Mouse (Mus musculus): Measurements from ENCODE around the gene Gm26938. TPM values are rescaled to one million over a fixed set of nuclear protein-coding genes. Genes with fewer than 3 reads are reported as not detected.
A peak's percentile ranks its signal among the peaks of the same experiment; 100 is the strongest.

Gene Gm26938
- total and polyA plus RNA-seq, 3 experiments: not detected

DNA sequence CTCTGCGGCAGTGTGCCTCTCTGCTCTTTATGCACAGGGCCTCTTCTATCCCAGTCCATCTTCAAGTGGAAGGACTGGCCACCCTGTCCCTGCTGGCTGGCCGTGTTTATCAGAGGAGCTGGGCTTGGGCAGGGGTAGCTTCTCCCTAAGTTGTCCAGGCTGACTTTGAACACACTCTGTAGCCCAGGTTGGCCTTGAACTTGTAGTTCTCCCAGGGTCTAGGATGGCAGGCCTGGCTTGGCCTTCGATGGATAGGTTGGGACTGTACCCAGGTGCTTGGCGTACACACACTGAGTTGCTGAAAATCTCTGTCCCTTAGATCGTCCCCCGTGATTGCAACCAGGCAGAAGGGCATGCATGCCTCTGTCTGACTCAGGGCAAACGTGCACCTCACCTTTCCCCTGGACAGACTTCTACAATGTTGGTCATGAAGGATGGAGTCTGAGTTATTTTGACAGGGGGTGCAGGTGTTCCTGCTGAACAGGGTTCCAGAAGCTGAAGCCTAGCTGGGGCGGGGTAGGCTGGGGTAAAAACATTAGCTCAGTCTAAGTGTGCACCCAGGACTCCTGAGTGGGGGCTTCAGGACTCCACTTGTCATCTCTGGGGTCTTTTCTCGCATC, 30.1 kb downstream of the Gm26938 start:
- TF ChIP-seq POLR2A (IDR thresholded peaks at IDR 0.05; ENCODE audit: insufficient read depth, low read depth, low read length): no peak
- TF ChIP-seq EP300 (IDR thresholded peaks at IDR 0.05; ENCODE audit: insufficient read depth, low read depth, low read length): no peak
- TF ChIP-seq CTCF (IDR thresholded peaks at IDR 0.05): no peak
- peak overlapping the region; percentile 50 for H3K4me3 ChIP-seq

DNA sequence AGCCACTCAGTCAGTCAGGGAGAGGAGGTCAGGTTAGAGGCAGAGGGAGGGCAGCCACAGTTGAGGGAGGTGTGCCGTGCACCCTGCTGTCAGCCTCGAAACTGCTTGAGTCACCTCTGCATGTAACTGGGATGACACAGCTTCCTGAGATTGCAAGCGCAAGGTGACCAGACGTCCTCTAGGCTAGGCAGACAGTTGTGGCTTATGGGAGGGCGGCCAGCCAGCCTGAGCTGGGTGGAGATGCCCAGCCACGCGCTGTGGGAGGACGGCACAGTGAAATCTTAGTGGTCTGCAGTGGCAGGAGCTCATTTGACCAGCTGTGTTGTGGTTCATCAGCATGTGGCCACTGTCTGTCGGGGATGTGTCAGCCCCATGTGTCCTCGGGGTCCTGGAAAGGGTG, 31.3 kb downstream of the Gm26938 start:
- Histone ChIP-seq H3K4me1 (ENCODE audit: control insufficient read depth, insufficient read depth, low read length) (peaks cover 45% of the 10 kb centered on the region), H3K27ac (peak overlapping the region; percentile 99), H3K27me3 (ENCODE audit: control insufficient read depth, insufficient read depth, low read length) (no peaks in the 10 kb centered on the region), H3K9ac (ENCODE audit: low read depth, low read length) (peak overlapping the region; percentile 71), H3K4me3 (no peak overlapping the region), H3K79me2 (replicated peaks; ENCODE audit: control insufficient read depth, insufficient read depth, low read length) (peaks cover 2% of the 10 kb centered on the region; the same call in 1 of the 2 replicates), H3K36me3 (ENCODE audit: control insufficient read depth, insufficient read depth, low read length) (no peaks in the 10 kb centered on the region; the same call in 1 of the 2 replicates)
- intact Hi-C loops (cut with DNase I): loop anchor here (10.0 kb wide), 1 partner anchor 410 kb away; no protein-coding TSS in a partner anchor
- 19% methylated on average over 10 of the region's 10 CpGs for WGBS
- peak; percentile 73 to 82 for DNase-seq
- TF ChIP-seq POLR2A (IDR thresholded peaks at IDR 0.05; ENCODE audit: insufficient read depth, low read depth, low read length): peak; percentile 47; the same call in 1 of the 2 replicates
- 0 out of 2 replicates have a peak, but pooled peaks have one; percentile 31 for TF ChIP-seq EP300 (IDR thresholded peaks at IDR 0.05; ENCODE audit: insufficient read depth, low read depth, low read length)
- no peak for TF ChIP-seq CTCF (IDR thresholded peaks at IDR 0.05)

More for the DNA sequence above, 30.1 kb downstream of the Gm26938 start:
- H3K27me3 ChIP-seq (ENCODE audit: control insufficient read depth, insufficient read depth, low read length): no peaks in the 10 kb centered on the region
- no peaks in the 10 kb centered on the region; the same call in 1 of the 2 replicates for H3K36me3 ChIP-seq (ENCODE audit: control insufficient read depth, insufficient read depth, low read length)
- peak in 1 of 2 experiments; percentile 57 for DNase-seq
- H3K4me1 ChIP-seq (ENCODE audit: control insufficient read depth, insufficient read depth, low read length): peaks cover 45% of the 10 kb centered on the region
- WGBS: 56% methylated on average over 9 of the region's 9 CpGs
- H3K9ac ChIP-seq (ENCODE audit: low read depth, low read length): peak overlapping the region; percentile 71
- intact Hi-C loops (cut with DNase I): loop anchor here (10.0 kb wide), 1 partner anchor 411 kb away; no protein-coding TSS in a partner anchor
- peaks cover 5% of the 10 kb centered on the region; the same call in 1 of the 2 replicates for H3K79me2 ChIP-seq (replicated peaks; ENCODE audit: control insufficient read depth, insufficient read depth, low read length)
- H3K27ac ChIP-seq: peak overlapping the region; percentile 99

DNA sequence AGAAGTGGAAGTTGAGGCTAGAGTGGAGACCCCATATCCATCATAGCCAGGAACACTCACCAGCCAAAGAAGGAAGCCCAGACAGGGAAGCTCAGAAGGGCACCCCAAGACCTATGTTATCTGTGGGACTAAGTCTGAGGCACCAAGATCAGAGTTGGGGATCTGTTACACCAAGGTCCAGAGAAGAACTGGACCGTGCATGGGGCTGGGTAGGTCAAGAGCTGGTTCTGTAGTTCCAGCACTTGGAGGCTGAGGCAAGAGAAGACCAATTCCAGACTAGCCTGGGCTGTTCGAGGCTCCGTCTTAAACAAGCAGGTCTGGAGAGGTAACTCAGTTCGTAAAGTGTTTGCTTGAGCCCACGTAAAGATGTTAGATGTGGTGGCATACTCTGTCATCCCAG, 32.1 kb downstream of the Gm26938 start:
- H3K4me3 ChIP-seq: peak overlapping the region; percentile 93
- H3K27ac ChIP-seq: peak overlapping the region; percentile 99
- peaks cover 45% of the 10 kb centered on the region for H3K4me1 ChIP-seq (ENCODE audit: control insufficient read depth, insufficient read depth, low read length)
- TF ChIP-seq CTCF (IDR thresholded peaks at IDR 0.05) (no peak), EP300 (IDR thresholded peaks at IDR 0.05; ENCODE audit: insufficient read depth, low read depth, low read length) (no peak), POLR2A (IDR thresholded peaks at IDR 0.05; ENCODE audit: insufficient read depth, low read depth, low read length) (no peak)
- H3K79me2 ChIP-seq (replicated peaks; ENCODE audit: control insufficient read depth, insufficient read depth, low read length): peaks cover 2% of the 10 kb centered on the region; the same call in 1 of the 2 replicates
- DNase-seq: peak in 1 of 2 experiments; percentile 38
- peak overlapping the region; percentile 36; the same call in 1 of the 2 replicates for H3K9ac ChIP-seq (ENCODE audit: low read depth, low read length)
- no peaks in the 10 kb centered on the region; the same call in 1 of the 2 replicates for H3K36me3 ChIP-seq (ENCODE audit: control insufficient read depth, insufficient read depth, low read length)
- H3K27me3 ChIP-seq (ENCODE audit: control insufficient read depth, insufficient read depth, low read length): no peaks in the 10 kb centered on the region
- 81% methylated on average over 5 of the region's 5 CpGs for WGBS
- intact Hi-C loops (cut with DNase I): loop anchor here (10.0 kb wide), 1 partner anchor 409 kb away; no protein-coding TSS in a partner anchor

DNA sequence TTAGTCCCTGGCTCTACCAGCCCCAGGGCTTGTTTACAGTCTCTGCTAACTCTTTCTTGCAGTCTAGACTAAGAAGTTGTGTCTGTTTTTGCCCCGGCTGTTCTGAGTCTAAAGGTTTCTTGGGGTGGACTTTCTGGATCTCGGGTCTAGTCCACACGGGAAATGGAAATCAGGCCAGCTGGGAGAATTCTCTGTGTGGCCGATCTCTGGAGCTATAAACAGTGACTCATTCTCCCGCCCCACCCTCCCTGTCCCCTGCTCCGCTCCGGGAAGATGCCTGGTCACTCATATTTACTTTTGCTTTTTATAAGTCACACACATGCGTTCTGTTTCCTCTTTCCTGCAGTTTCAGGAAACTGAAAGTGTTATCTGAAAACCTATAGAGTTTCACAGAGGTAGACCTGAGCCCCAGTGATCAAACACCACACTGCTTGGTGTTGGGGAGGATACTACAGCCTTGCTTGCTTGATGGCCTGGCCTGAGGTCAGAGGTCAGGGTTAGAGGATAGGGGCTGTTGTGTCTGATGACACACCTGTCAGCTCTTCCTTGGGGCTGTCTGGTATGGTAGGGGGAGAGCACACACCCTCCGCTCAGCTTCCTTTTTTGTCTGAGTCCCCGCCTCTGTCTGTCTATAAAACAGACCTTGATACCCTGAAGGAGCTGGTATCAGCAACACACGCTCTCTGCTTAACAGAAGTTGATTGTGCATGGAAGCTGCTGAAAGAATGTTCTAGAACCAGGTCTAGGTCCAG, 32.7 kb downstream of the Gm26938 start:
- H3K9ac ChIP-seq (ENCODE audit: low read depth, low read length): peak overlapping the region; percentile 36
- TF ChIP-seq POLR2A (IDR thresholded peaks at IDR 0.05; ENCODE audit: insufficient read depth, low read depth, low read length) (peak; percentile 58; the same call in 1 of the 2 replicates), EP300 (IDR thresholded peaks at IDR 0.05; ENCODE audit: insufficient read depth, low read depth, low read length) (0 out of 2 replicates have a peak, but pooled peaks have one; percentile 73), CTCF (IDR thresholded peaks at IDR 0.05) (no peak)

DNA sequence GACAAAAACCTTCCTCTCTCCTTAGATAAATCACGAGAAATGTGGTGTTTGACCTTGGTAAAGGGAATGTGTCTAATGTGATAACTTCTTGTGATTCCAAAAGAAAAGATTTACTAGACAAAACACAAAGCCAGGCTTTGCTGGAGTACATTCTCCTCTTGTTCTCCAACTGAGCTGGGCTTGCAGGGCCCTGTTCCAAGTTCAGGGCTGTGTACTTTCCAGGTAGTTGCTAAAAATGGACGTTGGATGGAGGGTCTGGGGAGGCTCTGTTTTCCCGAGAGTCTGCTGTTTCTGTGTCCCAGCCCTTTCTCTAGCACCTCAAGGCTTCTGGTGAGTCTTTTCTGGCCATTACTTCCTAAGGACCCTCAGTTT, 33.3 kb downstream of the Gm26938 start:
- no peaks in the 10 kb centered on the region for H3K27me3 ChIP-seq (ENCODE audit: control insufficient read depth, insufficient read depth, low read length)
- peak overlapping the region; percentile 90 for H3K9ac ChIP-seq (ENCODE audit: low read depth, low read length)
- WGBS: 0% methylated on average over 3 of the region's 3 CpGs
- H3K4me3 ChIP-seq: peak overlapping the region; percentile 93
- no peaks in the 10 kb centered on the region; the same call in 1 of the 2 replicates for H3K36me3 ChIP-seq (ENCODE audit: control insufficient read depth, insufficient read depth, low read length)
- H3K27ac ChIP-seq: peak overlapping the region; percentile 99
- no peak for DNase-seq
- intact Hi-C loops (cut with DNase I): loop anchor here (10.0 kb wide), 1 partner anchor 408 kb away; no protein-coding TSS in a partner anchor
- peaks cover 40% of the 10 kb centered on the region for H3K4me1 ChIP-seq (ENCODE audit: control insufficient read depth, insufficient read depth, low read length)
- TF ChIP-seq CTCF (IDR thresholded peaks at IDR 0.05): no peak
- TF ChIP-seq EP300 (IDR thresholded peaks at IDR 0.05; ENCODE audit: insufficient read depth, low read depth, low read length): no peak
- no peak for TF ChIP-seq POLR2A (IDR thresholded peaks at IDR 0.05; ENCODE audit: insufficient read depth, low read depth, low read length)
- H3K79me2 ChIP-seq (replicated peaks; ENCODE audit: control insufficient read depth, insufficient read depth, low read length): peaks cover 2% of the 10 kb centered on the region; the same call in 1 of the 2 replicates

More for the DNA sequence above, 32.7 kb downstream of the Gm26938 start:
- Histone ChIP-seq H3K27ac (peak overlapping the region; percentile 99), H3K79me2 (replicated peaks; ENCODE audit: control insufficient read depth, insufficient read depth, low read length) (peaks cover 2% of the 10 kb centered on the region; the same call in 1 of the 2 replicates), H3K4me1 (ENCODE audit: control insufficient read depth, insufficient read depth, low read length) (peaks cover 43% of the 10 kb centered on the region), H3K36me3 (ENCODE audit: control insufficient read depth, insufficient read depth, low read length) (no peaks in the 10 kb centered on the region; the same call in 1 of the 2 replicates), H3K27me3 (ENCODE audit: control insufficient read depth, insufficient read depth, low read length) (no peaks in the 10 kb centered on the region), H3K4me3 (peak overlapping the region; percentile 93)
- 11% methylated on average over 11 of the region's 11 CpGs for WGBS
- intact Hi-C loops (cut with DNase I): loop anchor here (10.0 kb wide), 1 partner anchor 409 kb away; no protein-coding TSS in a partner anchor
- peak; percentile 69 to 73 for DNase-seq

Data from heart, adult 2 months (tissue).